Mouse (Mus musculus) neutrophil, adult 5-6 weeks (primary cell): ENCODE results near the gene H2afj. TPM values are rescaled to one million over a fixed set of nuclear protein-coding genes. Genes with fewer than 3 reads are reported as not detected.
A peak's percentile ranks its signal among the peaks of the same experiment; 100 is the strongest.
"Not testable (repeated sequence)": the region's sequence is repeated elsewhere in the genome, so short reads cannot be mapped to it uniquely, and the experiment has no call there.

Experiments used
- ATAC-seq: fragments of 151-379, 151-347 bp; 2 replicates; pipeline ENCODE4 v1.8.0; 2017; ENCODE audit warnings: mild to moderate bottlenecking, moderate TSS enrichment; ENCODE audit not compliant: insufficient number of reproducible peaks, poor library complexity, low FRiP score, severe bottlenecking; ENCODE audit errors: extremely low read depth
- total RNA-seq: library from RNA; stranded (forward); fragments of 200-1000 nt; gene quantifications from 2 replicates; pipeline ENCODE4 v1.2.3, GENCODE M21; 2017

The H2afj gene
- total RNA-seq, result 50.2 and 56.9 TPM in 2 replicates

DNA sequence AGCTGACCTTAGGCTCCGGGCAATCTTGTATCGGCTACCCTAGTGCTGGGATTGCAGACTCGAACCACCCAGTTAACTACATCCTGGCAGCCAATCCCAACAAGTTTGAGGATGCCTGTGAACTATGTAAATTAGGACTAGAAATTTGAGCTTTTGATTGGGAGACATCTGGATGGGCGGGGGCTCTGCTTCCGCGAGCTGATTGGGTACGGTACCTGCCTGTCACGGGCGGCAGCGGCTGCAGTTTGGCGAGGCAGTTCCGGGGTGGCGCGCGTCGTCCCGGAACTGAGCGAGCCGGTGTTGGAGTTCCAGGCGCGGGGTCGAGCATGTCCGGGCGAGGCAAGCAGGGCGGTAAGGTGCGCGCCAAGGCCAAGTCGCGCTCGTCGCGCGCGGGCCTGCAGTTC lies at the start of gene H2afj:
Gene H2afj, plus strand, starts transcription at position 231 of the 404 bp plus-strand sequence.
- ATAC-seq, result peak; percentile 78

DNA sequence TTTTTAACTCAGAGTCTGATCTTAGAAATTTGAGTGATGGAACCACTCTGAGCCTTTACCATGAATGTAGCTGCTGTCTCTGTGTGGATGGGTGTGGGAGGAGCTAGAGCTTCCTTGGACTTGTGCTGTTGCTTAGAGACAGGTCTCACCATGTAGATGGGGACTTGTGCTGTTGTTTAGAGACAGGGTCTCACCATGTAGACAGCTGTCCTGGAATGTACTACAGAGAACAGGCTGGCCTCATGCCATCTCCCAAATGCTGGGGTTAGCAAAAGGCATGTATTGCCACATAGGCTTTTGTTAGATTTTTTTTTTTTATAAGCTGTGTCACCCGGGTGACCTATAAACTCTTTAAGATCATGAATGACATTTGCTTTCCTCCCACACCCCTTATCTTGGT lies 44.1 kb upstream of the H2afj start:
- ATAC-seq, result no peak

DNA sequence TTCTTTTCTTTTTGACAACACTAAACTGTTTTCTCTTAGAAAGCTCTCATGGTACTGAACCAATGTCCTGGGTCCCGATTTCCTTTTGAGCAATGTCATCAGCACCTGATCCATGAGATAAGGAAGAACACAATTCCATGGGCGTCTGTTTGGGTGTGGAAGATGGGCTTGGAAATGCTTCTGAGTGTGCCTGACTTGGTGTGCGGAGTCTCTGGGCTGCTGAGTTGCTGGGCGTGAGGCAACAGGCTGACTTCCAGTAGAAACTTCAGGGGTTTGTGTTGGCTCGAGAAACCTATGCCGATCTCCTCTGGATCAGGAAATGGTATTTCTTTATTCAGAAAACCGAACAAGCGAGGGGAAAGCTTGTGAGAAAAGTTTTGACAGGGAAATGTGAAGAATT lies 38.9 kb upstream of the H2afj start:
- ATAC-seq, result no peak

DNA sequence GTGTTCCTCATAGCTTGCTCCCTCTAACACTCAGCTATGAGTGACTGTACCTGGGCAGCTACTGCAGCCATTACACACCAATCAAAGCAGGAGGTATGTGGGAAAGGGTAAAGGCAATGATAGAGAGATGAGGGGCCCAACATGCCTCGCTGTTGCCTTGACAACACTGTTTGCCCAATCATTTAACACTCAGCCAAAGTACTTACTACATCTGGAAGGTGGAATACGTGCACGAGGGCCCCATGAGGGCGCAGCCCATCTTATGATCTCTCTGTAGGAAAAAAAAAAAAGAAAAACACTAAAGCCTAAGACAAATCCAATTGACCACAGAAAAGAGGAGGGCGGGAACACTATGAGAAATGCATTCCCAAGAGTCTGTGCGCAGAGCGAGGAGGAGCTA lies 38.2 kb upstream of the H2afj start:
- no peak for ATAC-seq

DNA sequence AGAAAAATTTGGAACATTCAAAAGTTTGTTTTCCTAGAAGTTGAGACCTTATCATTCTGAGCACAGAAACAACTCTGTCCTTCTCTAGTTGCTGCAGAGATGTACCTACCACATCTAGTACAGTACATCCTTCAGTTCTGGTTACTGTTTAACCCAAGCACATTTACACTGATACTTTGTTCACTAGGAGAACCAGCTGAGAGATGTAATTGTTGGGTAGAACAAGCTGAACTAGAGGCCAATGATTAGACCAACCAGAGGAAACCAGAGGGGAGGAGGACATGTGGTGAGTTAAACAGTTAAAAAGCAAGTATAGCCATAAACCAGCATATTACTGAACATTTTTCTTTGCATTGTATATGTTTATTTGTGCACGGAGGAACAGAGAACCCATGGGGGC lies 31.7 kb upstream of the H2afj start:
- no peak for ATAC-seq

DNA sequence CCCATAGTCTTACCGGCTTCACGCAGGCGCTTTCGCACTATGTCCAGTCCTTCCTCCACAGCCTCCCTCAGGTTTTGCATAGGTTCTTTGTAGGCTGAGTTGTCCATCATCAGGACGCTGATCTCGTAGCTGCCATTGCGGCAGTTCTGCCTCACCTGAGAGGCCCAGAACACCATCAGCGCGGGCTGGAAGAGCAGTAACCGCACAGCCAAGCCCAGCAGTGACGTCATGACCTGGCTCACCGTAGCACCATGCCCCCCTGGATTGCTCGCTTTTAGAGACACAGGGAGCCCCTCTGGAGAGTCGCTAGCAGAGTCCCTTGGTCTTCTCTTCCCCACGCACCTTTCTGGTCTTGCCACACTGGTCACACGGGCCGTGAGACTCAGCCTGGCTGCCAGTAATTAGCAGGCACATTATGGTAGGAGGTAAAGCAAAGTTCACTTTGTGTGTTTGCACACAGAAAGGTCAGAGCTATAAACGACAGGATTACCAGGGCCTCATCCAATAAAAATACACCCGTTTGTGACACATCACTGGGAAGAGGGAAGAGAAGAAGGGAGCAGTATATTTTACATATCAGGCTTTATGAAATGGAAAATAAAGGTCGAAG lies 26.6 kb upstream of the H2afj start, which contains the start of gene Gucy2c:
Gene Gucy2c, minus strand, starts transcription at position 389 of the 610 bp plus-strand sequence.
- ATAC-seq, result no peak

DNA sequence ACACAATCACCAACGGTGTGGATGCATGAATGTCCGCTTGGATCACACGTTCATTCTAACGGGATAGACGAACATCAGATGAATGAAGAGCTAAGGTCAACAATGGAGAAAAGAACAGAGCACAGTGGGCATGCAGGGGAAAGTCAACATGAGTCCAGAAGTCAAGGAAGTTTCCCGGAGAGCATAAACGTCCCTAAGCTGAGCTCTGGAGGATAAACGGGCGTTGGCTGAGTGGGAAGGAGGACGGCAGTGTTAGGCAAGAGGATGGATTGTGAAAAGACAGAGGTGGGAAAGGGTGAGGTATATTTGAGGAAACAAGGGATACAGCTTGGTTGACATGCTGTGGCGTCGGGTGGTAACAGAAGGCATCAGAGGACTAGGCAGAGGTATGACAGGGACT lies 25.9 kb upstream of the H2afj start:
- no peak for ATAC-seq

DNA sequence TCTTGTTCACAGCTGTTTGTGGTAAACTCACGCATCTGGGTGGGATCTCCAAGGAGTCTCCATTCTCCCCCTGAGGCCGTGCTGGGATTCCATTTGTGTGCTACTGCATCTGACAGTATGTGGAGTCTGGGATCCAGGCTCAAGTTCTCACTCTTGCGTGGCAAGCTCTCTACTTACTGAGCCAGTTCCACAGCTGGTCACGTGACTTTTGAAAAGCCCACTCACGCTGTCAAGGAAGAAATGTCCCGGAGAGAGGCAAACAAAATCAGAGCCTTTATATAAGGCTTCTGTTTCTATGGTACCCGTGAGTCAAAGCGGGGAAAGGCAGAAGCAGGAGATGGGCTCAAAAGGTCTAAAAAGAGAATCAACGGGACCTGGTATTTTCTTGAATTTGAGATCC lies 25.3 kb upstream of the H2afj start:
- ATAC-seq, result no peak

DNA sequence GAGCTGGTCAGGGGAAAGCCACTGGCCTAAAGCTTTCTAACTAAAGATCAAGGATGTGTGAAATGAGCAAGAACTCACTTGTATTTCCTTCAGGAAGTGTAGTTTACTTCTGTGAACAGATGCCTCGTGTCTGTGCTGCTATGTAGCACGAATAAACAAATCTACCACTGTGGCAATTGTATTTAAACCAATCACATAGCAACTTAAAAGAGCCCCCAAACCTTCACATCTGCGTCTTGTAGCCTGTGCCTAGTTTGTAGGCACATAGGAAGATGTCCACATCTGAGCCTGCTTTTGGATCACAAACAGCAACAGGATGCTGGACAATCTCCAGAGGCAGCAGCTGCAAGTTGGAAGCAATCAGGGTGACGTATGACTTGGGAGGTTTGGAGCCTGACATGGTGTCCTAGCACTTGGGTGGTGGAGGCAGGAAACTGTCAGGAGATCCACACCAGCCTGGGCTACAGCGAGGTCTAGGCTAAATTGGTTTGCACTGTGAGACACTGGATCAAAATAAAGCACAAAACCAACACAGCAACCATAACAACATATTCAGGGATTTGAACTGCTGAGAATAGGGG lies 18.6 kb upstream of the H2afj start:
- no peak for ATAC-seq

DNA sequence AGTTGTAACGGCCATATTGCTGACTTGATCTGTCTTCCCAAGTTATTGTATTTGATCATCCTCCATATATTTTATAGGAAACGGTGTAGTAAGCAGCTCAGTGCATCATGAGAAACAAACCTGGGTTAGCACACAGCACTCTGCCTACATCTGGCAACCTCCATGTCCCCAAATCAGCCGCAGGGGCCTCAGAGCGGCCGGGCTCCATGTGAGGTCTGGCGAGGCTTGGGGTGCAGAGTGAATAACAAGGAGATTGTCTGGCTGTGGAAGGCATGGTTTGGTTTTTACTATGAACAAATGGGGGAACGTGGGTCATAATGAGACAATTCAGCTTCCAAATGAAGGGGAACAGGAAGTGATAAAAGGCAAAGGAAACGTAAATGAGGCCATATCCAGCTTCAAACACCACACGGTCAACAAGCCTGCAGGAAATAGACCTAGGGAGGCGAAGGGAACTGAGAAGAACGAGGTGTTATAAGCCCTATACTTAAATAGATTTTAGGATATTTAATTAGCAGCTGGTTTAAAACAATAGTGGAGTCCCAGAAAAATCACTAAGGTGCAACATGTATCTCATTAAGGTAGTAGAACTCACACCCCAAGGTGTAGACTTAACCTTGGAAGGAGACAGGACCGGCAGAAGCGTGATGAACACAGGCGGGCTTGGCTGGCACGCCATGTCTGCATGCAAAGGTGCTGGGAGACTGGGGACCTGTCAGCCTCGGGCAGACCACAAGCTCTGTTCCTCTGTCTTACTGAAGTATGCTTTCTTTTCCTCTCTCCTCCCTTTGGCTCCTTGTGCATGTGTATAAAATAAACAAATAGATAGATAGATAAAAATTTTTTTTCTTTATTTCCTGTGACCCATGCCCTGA lies 14.9 kb upstream of the H2afj start:
- no peak for ATAC-seq

DNA sequence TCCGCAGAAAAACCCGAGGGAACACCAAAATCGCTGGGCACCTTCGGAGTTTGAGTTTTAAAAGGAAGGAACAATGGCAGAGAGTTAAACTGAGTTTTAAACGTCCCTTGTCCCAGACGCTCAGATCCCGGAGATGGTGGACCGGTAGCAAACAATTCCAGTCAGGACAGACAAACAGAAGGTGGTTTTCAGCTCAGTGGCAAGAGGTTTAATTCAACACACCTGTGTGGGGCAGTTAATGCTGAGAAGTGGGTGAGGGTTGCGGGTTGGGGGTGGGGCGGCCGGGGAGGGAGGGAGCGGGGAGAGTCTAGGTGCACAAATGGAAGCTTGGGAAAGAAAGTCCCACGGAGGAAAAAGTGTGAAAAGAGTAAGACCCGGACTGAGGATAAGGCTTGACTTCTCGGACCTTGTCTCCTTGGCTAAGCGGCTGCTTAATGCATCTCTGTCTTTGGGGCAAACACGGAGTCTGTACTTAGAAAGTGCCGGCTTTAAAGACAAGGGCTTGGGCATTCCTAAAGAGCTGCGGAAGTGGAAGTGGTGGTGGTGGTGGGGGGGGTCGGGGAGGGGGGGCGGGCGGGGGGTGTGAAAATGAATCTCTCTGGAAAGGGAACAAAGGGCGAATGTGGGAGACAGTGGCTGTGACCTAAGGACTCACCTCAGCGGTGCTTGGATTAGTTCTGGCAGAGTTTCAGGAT lies 14.1 kb upstream of the H2afj start:
- peak; percentile 39; the same call in 1 of the 2 replicates for ATAC-seq

DNA sequence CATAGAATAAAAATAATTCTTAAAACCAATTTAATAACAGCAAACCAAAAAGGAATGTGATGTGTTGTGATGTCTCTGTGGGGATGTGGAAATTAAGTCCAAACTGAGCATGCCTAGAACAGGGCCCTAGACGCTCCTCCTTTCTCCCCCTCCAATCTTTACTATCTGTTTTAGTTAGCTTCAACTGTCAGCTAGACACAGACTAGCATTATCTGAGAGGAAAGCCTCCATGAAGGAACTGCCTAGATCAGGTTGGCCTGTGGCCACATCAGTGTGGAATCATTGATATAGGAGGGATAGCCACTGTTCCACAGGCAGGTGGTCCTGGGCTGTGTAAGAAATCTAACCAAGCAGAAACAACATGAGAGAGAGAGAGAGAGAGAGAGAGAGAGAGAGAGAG lies 12.9 kb upstream of the H2afj start:
- no peak for ATAC-seq

DNA sequence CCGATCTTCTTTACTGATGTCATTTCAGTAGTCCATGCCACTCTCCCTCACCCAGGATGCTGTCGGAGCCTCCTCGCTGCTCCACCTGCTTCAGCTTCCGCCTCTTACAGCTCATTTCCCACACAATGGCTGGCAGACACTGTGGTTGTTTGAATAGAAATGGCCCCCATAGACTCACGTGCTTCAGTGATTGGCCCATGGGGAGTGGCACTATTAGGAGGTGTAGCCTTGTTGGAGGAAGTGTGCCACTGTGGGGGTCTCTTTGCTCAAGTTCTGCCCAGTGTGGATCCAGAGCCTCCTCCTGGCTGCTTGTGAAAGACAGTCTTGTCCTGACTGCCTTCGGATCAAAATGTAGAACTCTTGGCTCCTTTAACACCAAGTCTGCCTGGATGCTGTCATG lies 12.2 kb upstream of the H2afj start:
- no peak for ATAC-seq

DNA sequence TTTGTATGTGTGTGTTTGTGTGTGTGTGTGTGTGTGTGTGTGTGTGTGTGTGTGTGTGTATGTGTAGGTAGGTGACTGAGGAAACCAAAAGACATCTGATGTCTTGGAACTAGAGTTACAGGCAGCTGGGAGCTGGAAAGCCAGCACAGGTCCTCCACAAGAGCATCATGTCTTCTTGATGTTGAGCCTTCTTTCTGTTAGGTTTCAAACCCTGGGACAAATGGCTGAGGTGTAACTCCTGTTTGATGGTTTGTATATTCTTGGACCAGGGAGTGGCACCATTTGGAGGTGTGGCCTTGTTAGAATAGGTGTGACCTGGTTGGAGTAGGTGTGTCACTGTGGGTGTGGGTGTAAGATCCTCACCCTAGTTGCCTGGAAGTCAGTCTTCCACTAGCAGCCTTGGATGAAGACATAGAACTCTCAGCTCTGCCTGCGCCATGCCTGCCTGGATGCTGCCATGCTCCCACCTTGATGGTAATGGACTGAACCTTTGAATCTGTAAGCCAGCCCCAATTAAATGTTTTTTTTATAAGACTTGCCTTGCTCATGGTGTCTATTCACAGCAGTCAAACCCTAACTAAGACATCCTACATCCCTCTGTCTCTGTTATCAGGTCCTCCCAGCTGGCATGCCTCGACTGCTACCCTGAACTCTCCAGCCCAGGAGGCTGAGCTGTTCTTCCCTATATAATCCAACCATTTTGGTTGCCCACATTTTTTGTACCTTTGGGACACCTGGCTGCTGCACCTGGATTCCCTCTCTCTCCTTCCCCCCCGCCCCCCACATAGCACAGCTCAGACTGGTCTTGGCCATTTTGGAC lies 10.0 kb upstream of the H2afj start:
- not testable (repeated sequence) for ATAC-seq

DNA sequence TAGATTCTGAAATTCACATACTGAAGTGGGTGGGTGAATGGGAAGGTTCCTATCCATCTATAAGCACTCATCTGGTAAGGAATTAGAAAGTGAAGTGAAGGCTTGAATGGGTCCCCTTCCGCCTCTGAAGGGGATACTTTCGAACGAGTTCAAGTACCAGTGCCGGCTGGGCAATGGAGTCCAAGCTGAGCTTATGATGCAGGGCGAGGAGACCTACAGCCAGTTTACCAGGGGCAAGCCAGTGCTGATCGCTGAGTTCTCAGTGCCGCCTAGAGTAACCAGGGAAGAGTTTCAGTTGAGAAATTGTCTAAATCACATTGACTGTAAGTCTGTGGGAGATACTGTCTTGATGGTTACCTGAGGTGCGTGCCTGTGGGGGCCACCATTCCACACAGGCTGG lies 7.3 kb upstream of the H2afj start:
- no peak for ATAC-seq

DNA sequence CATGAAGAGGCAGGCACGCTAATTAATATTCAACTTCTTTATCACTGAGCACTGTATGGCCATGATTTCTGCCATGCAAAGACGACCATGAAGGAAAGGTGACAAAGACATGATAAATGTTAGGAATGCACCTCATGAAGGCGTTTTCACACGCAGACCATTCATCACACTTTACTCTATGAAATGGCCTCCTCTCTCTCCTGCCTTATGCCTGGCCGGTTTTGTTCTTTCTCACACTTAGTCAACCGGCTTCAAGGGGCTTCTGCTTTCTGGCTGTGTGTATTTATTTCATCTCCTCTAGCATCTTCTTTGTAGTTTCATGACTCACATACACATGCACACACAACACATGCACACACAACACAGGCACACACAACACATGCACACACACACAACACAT lies 6.8 kb upstream of the H2afj start:
- ATAC-seq, result no peak

DNA sequence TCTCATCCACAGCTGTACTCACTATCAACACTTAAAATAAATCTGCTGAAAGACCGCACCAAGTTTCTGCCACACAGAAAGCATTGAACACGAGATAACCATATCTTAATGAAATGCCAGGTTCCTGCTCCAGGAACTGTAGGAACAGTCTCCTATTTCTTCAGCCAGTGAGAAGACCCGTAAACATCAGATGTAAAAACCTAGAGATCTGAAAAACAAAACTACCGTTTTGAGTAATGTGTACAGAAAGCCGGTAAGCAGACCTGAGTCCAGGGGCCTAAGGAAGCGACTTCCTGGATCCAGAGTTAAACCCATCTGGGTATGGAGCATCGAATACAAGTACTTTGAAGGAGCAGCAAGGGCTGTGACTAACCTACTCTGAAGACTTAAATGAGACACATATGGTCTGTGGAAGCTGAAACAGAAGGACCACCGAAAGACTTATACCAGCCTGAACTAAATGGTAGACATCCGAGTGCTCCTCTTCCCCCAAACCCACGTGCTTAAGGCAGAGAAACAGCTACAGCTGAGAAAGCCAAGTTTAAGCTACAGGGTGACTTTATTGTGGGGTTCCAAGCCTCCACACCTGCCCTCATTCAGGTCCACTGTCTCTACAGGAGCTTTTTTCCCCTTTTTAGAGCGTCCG lies 4.8 kb upstream of the H2afj start:
- ATAC-seq, result no peak
